Mouse (Mus musculus): ENCODE measurements around the gene Grm6.

Grm6 gene

GRCm38 (mm10) chr11:50850177-50850735, at the start of gene Grm6:
Gene Grm6, plus strand, starts transcription at chr11:50850685.
- in situ Hi-C loops (cut with MboI, MseI), result no loop called here

GRCm38 (mm10) chr11:50814233-50814632, 36.3 kb upstream of the Grm6 start:
- in situ Hi-C loops (cut with MboI, MseI), result no loop called here

- in situ Hi-C loops (cut with MboI, MseI), result no loop called here
Observed at GRCm38 (mm10) chr11:50826214-50826613, 24.3 kb upstream of the Grm6 start.

GRCm38 (mm10) chr11:50827010-50827953, 23.2 kb upstream of the Grm6 start, which contains the start of gene Zfp354c:
Gene Zfp354c, minus strand, starts transcription at chr11:50827724.
- in situ Hi-C loops (cut with MboI, MseI), result no loop called here

- in situ Hi-C loops (cut with MboI, MseI), result no loop called here
Observed at GRCm38 (mm10) chr11:50835727-50836126, 14.8 kb upstream of the Grm6 start.

GRCm38 (mm10) chr11:50841023-50841735, 9.3 kb upstream of the Grm6 start, which contains the start of gene Zfp879:
Gene Zfp879, minus strand, starts transcription at chr11:50841552.
- in situ Hi-C loops (cut with MboI, MseI), result no loop called here

- in situ Hi-C loops (cut with MboI, MseI), result no loop called here
Observed at GRCm38 (mm10) chr11:50845951-50846350, 4.5 kb upstream of the Grm6 start.

- in situ Hi-C loops (cut with MboI, MseI), result no loop called here
Observed at GRCm38 (mm10) chr11:50847047-50847446, 3.4 kb upstream of the Grm6 start.

GRCm38 (mm10) chr11:50848520-50849137, 1.9 kb upstream of the Grm6 start:
- in situ Hi-C loops (cut with MboI, MseI), result no loop called here

GRCm38 (mm10) chr11:50849310-50849709, 1.2 kb upstream of the Grm6 start:
- in situ Hi-C loops (cut with MboI, MseI), result no loop called here

GRCm38 (mm10) chr11:50850989-50851601, 610 bp downstream of the Grm6 start:
- in situ Hi-C loops (cut with MboI, MseI), result no loop called here

GRCm38 (mm10) chr11:50878641-50879040, 28.2 kb downstream of the Grm6 start:
- in situ Hi-C loops (cut with MboI, MseI), result no loop called here

GRCm38 (mm10) chr11:50883756-50884155, 33.3 kb downstream of the Grm6 start:
- in situ Hi-C loops (cut with MboI, MseI), result no loop called here

- in situ Hi-C loops (cut with MboI, MseI), result no loop called here
Observed at GRCm38 (mm10) chr11:50886231-50886932, 35.9 kb downstream of the Grm6 start.

GRCm38 (mm10) chr11:50886933-50887293, 36.4 kb downstream of the Grm6 start:
- in situ Hi-C loops (cut with MboI, MseI), result no loop called here

- in situ Hi-C loops (cut with MboI, MseI), result no loop called here
Observed at GRCm38 (mm10) chr11:50887390-50888128, 37.1 kb downstream of the Grm6 start, which contains the start of gene Zfp454. Gene Zfp454, minus strand, starts transcription at chr11:50887651.

- in situ Hi-C loops (cut with MboI, MseI), result no loop called here
Observed at GRCm38 (mm10) chr11:50892441-50892840, 42.0 kb downstream of the Grm6 start.

- in situ Hi-C loops (cut with MboI, MseI), result no loop called here
Observed at GRCm38 (mm10) chr11:50897359-50897758, 46.9 kb downstream of the Grm6 start.

- in situ Hi-C loops (cut with MboI, MseI), result no loop called here
Observed at GRCm38 (mm10) chr11:50908136-50908535, 57.7 kb downstream of the Grm6 start.

GRCm38 (mm10) chr11:50913301-50913700, 62.8 kb downstream of the Grm6 start:
- in situ Hi-C loops (cut with MboI, MseI), result loop anchor here (10.0 kb wide), 1 partner anchor 352 kb away; the partner anchor contains the start of genes BC049762 and Clk4
